Mouse (Mus musculus): ENCODE measurements at regions not wholly inside any gene's neighbourhood (a gene's known extent, or its start where the extent isn't known, plus 50 kb on each side); places are given as distances from the start of the nearest gene placed in this dataset.
A peak's percentile ranks its signal among the peaks of the same experiment; 100 is the strongest.

DNA sequence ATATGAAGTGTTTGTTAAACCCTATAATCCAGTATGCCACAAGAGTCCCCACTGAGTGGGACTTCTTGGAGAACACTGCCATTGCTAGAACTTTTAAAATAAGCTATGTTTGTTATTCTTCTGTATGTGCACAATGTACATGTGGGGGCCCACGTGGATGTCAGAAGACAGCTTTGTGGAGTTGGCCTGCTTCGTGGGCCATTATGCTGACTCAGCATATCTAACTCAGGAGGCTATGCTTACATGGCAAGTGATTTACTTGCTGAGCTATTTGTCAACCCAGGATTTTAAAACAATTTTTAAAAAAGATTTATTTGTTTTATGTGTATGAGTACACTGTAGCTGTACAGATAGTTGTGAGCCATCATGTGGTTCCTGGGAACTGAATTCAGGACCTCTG lies 207.6 kb upstream of the Steap1 start:
- no peak for TF ChIP-seq CTCF (IDR thresholded peaks at IDR 0.05)
- Histone ChIP-seq H3K36me3 (ENCODE audit: insufficient read depth, low read length) (no peaks in the 10 kb centered on the region), H3K27ac (ENCODE audit: low read depth, low read length) (no peak overlapping the region), H3K9ac (replicated peaks; ENCODE audit: low read length, poor library complexity, severe bottlenecking) (no peak overlapping the region), H3K9me3 (ENCODE audit: low read length) (no peaks in the 10 kb centered on the region), H3K4me2 (ENCODE audit: low read depth, low read length, poor library complexity, severe bottlenecking) (no peak overlapping the region), H3K4me3 (ENCODE audit: low read depth, low read length) (no peak overlapping the region), H3K27me3 (ENCODE audit: insufficient read depth, low read length) (no peaks in the 10 kb centered on the region), H3K4me1 (ENCODE audit: insufficient read depth, low read length) (no peaks in the 10 kb centered on the region)
- WGBS = 83% methylated on average over 2 of the region's 2 CpGs
- ATAC-seq (ENCODE audit: low FRiP score) (no peak), DNase-seq (ENCODE audit: low spot score) (no peak)

DNA sequence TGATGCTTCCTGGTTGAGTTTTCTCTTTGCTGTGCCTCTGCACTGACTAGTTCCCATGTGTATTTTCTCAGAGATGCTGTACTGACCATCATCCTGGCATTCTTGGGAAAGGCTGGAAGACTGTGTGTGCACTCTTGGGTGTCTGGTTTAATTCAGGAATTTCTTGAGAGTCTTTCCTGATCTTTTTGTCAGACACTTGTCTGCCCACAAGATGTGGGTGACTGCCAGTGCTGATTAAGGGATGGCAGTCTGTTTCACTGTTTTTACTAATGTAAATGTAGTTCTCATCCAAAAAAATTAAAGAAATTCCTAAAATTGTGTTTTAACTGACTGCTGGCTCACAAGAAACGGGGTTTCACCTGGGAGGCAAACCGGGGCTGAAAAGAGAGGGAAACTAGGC lies 206.7 kb upstream of the Steap1 start:
- no peak for TF ChIP-seq CTCF (IDR thresholded peaks at IDR 0.05)
- WGBS = 86% methylated on average over 2 of the region's 2 CpGs
- Histone ChIP-seq H3K9ac (replicated peaks; ENCODE audit: low read length, poor library complexity, severe bottlenecking) (no peak overlapping the region), H3K4me3 (ENCODE audit: low read depth, low read length) (no peak overlapping the region), H3K36me3 (ENCODE audit: insufficient read depth, low read length) (no peaks in the 10 kb centered on the region), H3K27me3 (ENCODE audit: insufficient read depth, low read length) (no peaks in the 10 kb centered on the region), H3K9me3 (ENCODE audit: low read length) (no peaks in the 10 kb centered on the region), H3K27ac (ENCODE audit: low read depth, low read length) (no peak overlapping the region), H3K4me1 (ENCODE audit: insufficient read depth, low read length) (no peaks in the 10 kb centered on the region), H3K4me2 (ENCODE audit: low read depth, low read length, poor library complexity, severe bottlenecking) (no peak overlapping the region)
- no peak for ATAC-seq (ENCODE audit: low FRiP score)
- DNase-seq (ENCODE audit: low spot score) = no peak

DNA sequence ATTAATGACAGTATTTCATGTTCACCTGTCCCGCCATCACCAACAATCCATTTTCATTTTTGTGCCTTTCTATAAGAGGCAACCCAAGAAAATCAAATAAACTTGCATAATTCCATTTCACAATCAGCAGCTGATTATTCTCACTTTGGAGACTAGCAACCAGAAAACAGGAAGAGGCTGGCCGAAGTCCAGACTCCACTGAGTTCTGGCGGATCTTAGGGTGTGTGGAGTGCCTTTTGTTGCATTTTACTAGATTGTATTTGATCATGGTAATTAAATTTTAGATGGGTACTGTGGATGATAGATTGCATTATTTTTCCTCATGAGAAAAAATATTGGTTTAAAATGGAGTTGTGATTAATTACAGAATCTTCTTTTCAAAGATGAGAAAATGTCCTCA lies 176.7 kb upstream of the Steap1 start:
- H3K27me3 ChIP-seq (ENCODE audit: insufficient read depth, low read length) = no peaks in the 10 kb centered on the region
- H3K4me1 ChIP-seq (ENCODE audit: insufficient read depth, low read length) = no peaks in the 10 kb centered on the region
- H3K9ac ChIP-seq (replicated peaks; ENCODE audit: low read length, poor library complexity, severe bottlenecking) = no peak overlapping the region
- H3K9me3 ChIP-seq (ENCODE audit: low read length) = no peaks in the 10 kb centered on the region
- ATAC-seq (ENCODE audit: low FRiP score) = no peak
- no peak for TF ChIP-seq CTCF (IDR thresholded peaks at IDR 0.05)
- no peak overlapping the region for H3K27ac ChIP-seq (ENCODE audit: low read depth, low read length)
- H3K4me2 ChIP-seq (ENCODE audit: low read depth, low read length, poor library complexity, severe bottlenecking) = no peak overlapping the region
- no peaks in the 10 kb centered on the region for H3K36me3 ChIP-seq (ENCODE audit: insufficient read depth, low read length)
- DNase-seq (ENCODE audit: low spot score) = peak; percentile 57
- 69% methylated on average over 3 of the region's 3 CpGs for WGBS
- no peak overlapping the region for H3K4me3 ChIP-seq (ENCODE audit: low read depth, low read length)

DNA sequence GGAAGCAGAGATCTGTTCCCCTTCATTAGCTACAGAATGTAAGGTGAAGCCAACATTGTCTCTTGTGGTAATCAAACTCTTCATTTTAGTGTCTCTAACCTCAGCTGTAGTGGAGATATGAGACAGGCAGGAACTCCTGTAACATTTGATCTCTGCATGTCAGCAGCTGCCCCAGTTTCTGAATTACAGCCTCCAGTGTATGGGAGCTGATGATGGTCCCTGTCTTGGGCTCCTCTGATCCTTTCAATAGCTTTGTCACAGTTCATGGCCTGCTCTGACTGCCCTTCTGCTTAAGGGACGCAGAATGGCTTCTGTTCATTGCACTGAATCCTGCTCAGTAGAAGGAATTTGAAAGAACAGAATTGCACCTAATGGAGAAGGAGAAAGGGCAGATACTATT lies 167.3 kb upstream of the Steap1 start:
- TF ChIP-seq CTCF (IDR thresholded peaks at IDR 0.05) = no peak
- H3K4me1 ChIP-seq (ENCODE audit: insufficient read depth, low read length) = no peaks in the 10 kb centered on the region
- no peak overlapping the region for H3K27ac ChIP-seq (ENCODE audit: low read depth, low read length)
- H3K9me3 ChIP-seq (ENCODE audit: low read length) = no peaks in the 10 kb centered on the region
- ATAC-seq (ENCODE audit: low FRiP score) (no peak), DNase-seq (ENCODE audit: low spot score) (no peak)
- H3K36me3 ChIP-seq (ENCODE audit: insufficient read depth, low read length) = no peaks in the 10 kb centered on the region
- WGBS = 18% methylated on average over 1 of the region's 1 CpGs
- no peaks in the 10 kb centered on the region for H3K27me3 ChIP-seq (ENCODE audit: insufficient read depth, low read length)
- no peak overlapping the region for H3K4me3 ChIP-seq (ENCODE audit: low read depth, low read length)
- no peak overlapping the region for H3K4me2 ChIP-seq (ENCODE audit: low read depth, low read length, poor library complexity, severe bottlenecking)
- H3K9ac ChIP-seq (replicated peaks; ENCODE audit: low read length, poor library complexity, severe bottlenecking) = no peak overlapping the region

DNA sequence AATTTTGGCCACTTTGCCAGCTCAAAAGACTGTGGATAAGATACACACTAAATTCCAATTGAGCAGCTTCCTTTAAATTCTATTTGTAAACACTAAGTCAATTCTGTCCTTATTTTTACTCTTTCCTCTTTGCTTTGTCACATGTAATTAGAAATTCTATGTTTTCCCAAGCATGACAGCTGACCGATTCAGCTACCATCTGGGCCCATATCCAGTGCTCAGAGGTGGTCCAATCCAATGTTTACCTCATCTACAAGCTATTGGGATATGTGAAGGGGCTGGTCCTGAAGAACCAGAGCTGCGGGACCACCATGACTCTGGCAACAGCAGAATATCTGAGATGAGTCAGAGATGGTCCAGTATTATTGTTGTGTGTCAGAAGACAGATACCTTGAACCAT lies 140.2 kb upstream of the Steap1 start:
- Histone ChIP-seq H3K4me2 (ENCODE audit: low read depth, low read length, poor library complexity, severe bottlenecking) (no peak overlapping the region), H3K27ac (ENCODE audit: low read depth, low read length) (no peak overlapping the region), H3K9me3 (ENCODE audit: low read length) (no peaks in the 10 kb centered on the region), H3K27me3 (ENCODE audit: insufficient read depth, low read length) (no peaks in the 10 kb centered on the region), H3K9ac (replicated peaks; ENCODE audit: low read length, poor library complexity, severe bottlenecking) (no peak overlapping the region), H3K36me3 (ENCODE audit: insufficient read depth, low read length) (no peaks in the 10 kb centered on the region), H3K4me3 (ENCODE audit: low read depth, low read length) (no peak overlapping the region), H3K4me1 (ENCODE audit: insufficient read depth, low read length) (no peaks in the 10 kb centered on the region)
- 81% methylated on average over 2 of the region's 2 CpGs for WGBS
- DNase-seq (ENCODE audit: low spot score) (no peak), ATAC-seq (ENCODE audit: low FRiP score) (no peak)
- TF ChIP-seq CTCF (IDR thresholded peaks at IDR 0.05) = no peak

DNA sequence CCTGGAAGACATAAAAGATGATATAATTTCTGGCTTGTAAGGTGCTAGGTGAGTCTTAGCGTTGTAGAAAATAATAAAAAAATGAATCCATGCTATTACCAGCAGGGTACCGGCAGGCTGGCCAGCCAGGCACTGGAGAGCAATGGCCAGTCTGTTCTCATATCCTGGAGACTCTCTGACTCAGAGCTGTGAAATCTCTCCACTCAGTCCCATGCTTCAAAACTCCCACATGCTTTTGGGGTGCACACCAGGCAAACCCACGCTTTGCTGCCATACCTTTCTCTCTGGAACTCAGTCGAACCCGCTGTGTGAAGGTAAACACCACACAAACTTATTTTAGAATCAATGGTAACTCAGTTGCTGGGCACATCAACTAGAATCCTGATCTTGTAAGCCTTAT lies 124.3 kb upstream of the Steap1 start:
- 95% methylated on average over 5 of the region's 5 CpGs for WGBS
- Histone ChIP-seq H3K4me2 (ENCODE audit: low read depth, low read length, poor library complexity, severe bottlenecking) (no peak overlapping the region), H3K4me1 (ENCODE audit: insufficient read depth, low read length) (no peaks in the 10 kb centered on the region), H3K4me3 (ENCODE audit: low read depth, low read length) (no peak overlapping the region), H3K9ac (replicated peaks; ENCODE audit: low read length, poor library complexity, severe bottlenecking) (no peak overlapping the region), H3K27ac (ENCODE audit: low read depth, low read length) (no peak overlapping the region), H3K27me3 (ENCODE audit: insufficient read depth, low read length) (no peaks in the 10 kb centered on the region), H3K36me3 (ENCODE audit: insufficient read depth, low read length) (no peaks in the 10 kb centered on the region), H3K9me3 (ENCODE audit: low read length) (no peaks in the 10 kb centered on the region)
- ATAC-seq (ENCODE audit: low FRiP score) (no peak), DNase-seq (ENCODE audit: low spot score) (no peak)
- TF ChIP-seq CTCF (IDR thresholded peaks at IDR 0.05) = no peak

All from midbrain, postnatal 0 days (tissue).